Mouse (Mus musculus) intestine, embryonic 16.5 days (tissue): ENCODE results near the gene Hic1. TPM values are rescaled to one million over a fixed set of nuclear protein-coding genes. Genes with fewer than 3 reads are reported as not detected.

Experiments used
- ATAC-seq: fragments of 200-750 bp; cut with Nextera tagmentation; 2 replicates; pipeline ENCODE4 v1.8.0; 2017; ENCODE audit warnings: moderate TSS enrichment, moderate library complexity
- H3K27ac ChIP-seq: fragments of 300-500 bp; sonication (generic); 2 replicates; pipeline ENCODE4 v1.5.1; 2014; ENCODE audit warnings: mild to moderate bottlenecking, low read length
- H3K27me3 ChIP-seq: fragments of 300-500 bp; sonication (generic); replicated peaks from 2 replicates; pipeline ENCODE4 v1.6.1; 2014; ENCODE audit warnings: low read length, control low read depth, mixed read lengths; ENCODE audit not compliant: control insufficient read depth, insufficient read depth
- H3K36me3 ChIP-seq: fragments of 300-500 bp; sonication (generic); 2 replicates; pipeline ENCODE4 v1.6.1; 2014; ENCODE audit warnings: low read length, control low read depth; ENCODE audit not compliant: control insufficient read depth, insufficient read depth
- H3K4me1 ChIP-seq: fragments of 300-500 bp; sonication (generic); 2 replicates; pipeline ENCODE4 v1.6.1; 2014; ENCODE audit warnings: low read length, control low read depth, mixed read lengths; ENCODE audit not compliant: control insufficient read depth, insufficient read depth
- H3K4me2 ChIP-seq: fragments of 300-500 bp; sonication (generic); 2 replicates; pipeline ENCODE4 v1.6.1; 2014; ENCODE audit warnings: low read depth, low read length, control low read depth
- H3K4me3 ChIP-seq: fragments of 300-500 bp; sonication (generic); 2 replicates; pipeline ENCODE4 v1.5.1; 2014; ENCODE audit warnings: mild to moderate bottlenecking, low read length
- H3K9ac ChIP-seq: fragments of 300-500 bp; sonication (generic); 2 replicates; pipeline ENCODE4 v1.6.1; 2014; ENCODE audit warnings: low read depth, low read length
- H3K9me3 ChIP-seq: fragments of 300-500 bp; sonication (generic); 2 replicates; pipeline ENCODE4 v1.6.1; 2016; ENCODE audit warnings: low read length, control low read depth; ENCODE audit not compliant: control insufficient read depth
- WGBS: fragments of 180-500 bp; shearing (Covaris S2); extraction: QIAGEN DNeasy Blood & Tissue Kit; methylation state at CpG from one replicate; pipeline ENCODE4 v1.1.7; 2014; 5-methylcytosine and 5-hydroxymethylcytosine counted together
- polyA plus RNA-seq: library from polyadenylated mRNA; unstranded; fragments of >200 nt; fragmentation: Nextera tagmentation; extraction: Ambion mirVana; gene quantifications from 2 replicates; pipeline ENCODE4 v1.2.1, GENCODE M21; 2015

Hic1 gene
- polyA plus RNA-seq, 1 experiment from 2014 or later, result 7.1 TPM

GRCm38 (mm10) chr11:75134485-75135068 lies 34.7 kb downstream of the Hic1 start:
- peaks cover 30% of the 10 kb centered on the region for H3K4me1 ChIP-seq
- no peaks in the 10 kb centered on the region for H3K36me3 ChIP-seq
- no peaks in the 10 kb centered on the region for H3K9me3 ChIP-seq
- ATAC-seq, result no peak
- WGBS, result 65% methylated on average over 5 of the region's 5 CpGs
- H3K4me2 ChIP-seq, result no peak overlapping the region
- H3K27ac ChIP-seq, result peak overlapping the region; percentile 67; the same call in 1 of the 2 replicates
- no peak overlapping the region for H3K4me3 ChIP-seq
- H3K27me3 ChIP-seq, result no peaks in the 10 kb centered on the region
- no peak overlapping the region for H3K9ac ChIP-seq

- ATAC-seq, result peak; percentile 70
- peaks cover 24% of the 10 kb centered on the region for H3K4me1 ChIP-seq
- no peaks in the 10 kb centered on the region for H3K27me3 ChIP-seq
- no peak overlapping the region for H3K9ac ChIP-seq
- H3K4me3 ChIP-seq, result no peak overlapping the region
- 11% methylated on average over 2 of the region's 2 CpGs for WGBS
- H3K4me2 ChIP-seq, result no peak overlapping the region
- no peaks in the 10 kb centered on the region for H3K36me3 ChIP-seq
- no peaks in the 10 kb centered on the region for H3K9me3 ChIP-seq
- peak overlapping the region; percentile 67 for H3K27ac ChIP-seq
These were observed 35.4 kb downstream of the Hic1 start for GRCm38 (mm10) chr11:75133951-75134350.

GRCm38 (mm10) chr11:75133391-75133790 lies 35.9 kb downstream of the Hic1 start:
- no peaks in the 10 kb centered on the region for H3K9me3 ChIP-seq
- whole genome bisulfite sequencing, result 84% methylated on average over 5 of the region's 5 CpGs
- no peak overlapping the region for H3K9ac ChIP-seq
- H3K27ac ChIP-seq, result peak overlapping the region; percentile 67
- no peak for ATAC-seq
- no peak overlapping the region for H3K4me2 ChIP-seq
- 0 out of 2 replicates have a peak, but pooled peaks cover 2% of the 10 kb centered on the region for H3K36me3 ChIP-seq
- H3K27me3 ChIP-seq, result no peaks in the 10 kb centered on the region
- no peak overlapping the region for H3K4me3 ChIP-seq
- peaks cover 19% of the 10 kb centered on the region for H3K4me1 ChIP-seq

GRCm38 (mm10) chr11:75132278-75132677 lies 37.0 kb downstream of the Hic1 start:
- ATAC-seq, result no peak
- Histone ChIP-seq H3K27ac (no peak overlapping the region), H3K9me3 (no peaks in the 10 kb centered on the region), H3K36me3 (0 out of 2 replicates have a peak, but pooled peaks cover 2% of the 10 kb centered on the region), H3K27me3 (no peaks in the 10 kb centered on the region), H3K4me1 (peaks cover 18% of the 10 kb centered on the region), H3K9ac (no peak overlapping the region), H3K4me3 (no peak overlapping the region), H3K4me2 (no peak overlapping the region)
- 77% methylated on average over 5 of the region's 5 CpGs for WGBS

- Histone ChIP-seq H3K4me2 (no peak overlapping the region), H3K27me3 (no peaks in the 10 kb centered on the region), H3K4me1 (peaks cover 13% of the 10 kb centered on the region), H3K9me3 (no peaks in the 10 kb centered on the region), H3K4me3 (no peak overlapping the region), H3K27ac (no peak overlapping the region), H3K9ac (no peak overlapping the region), H3K36me3 (0 out of 2 replicates have a peak, but pooled peaks cover 2% of the 10 kb centered on the region)
- no peak for ATAC-seq
- WGBS, result 83% methylated on average over 4 of the region's 4 CpGs
These were observed 38.0 kb downstream of the Hic1 start for GRCm38 (mm10) chr11:75131300-75131699.

GRCm38 (mm10) chr11:75129481-75129880 lies 39.8 kb downstream of the Hic1 start:
- H3K9ac ChIP-seq, result no peak overlapping the region
- 0 out of 2 replicates have a peak, but pooled peaks cover 2% of the 10 kb centered on the region for H3K36me3 ChIP-seq
- 93% methylated on average over 6 of the region's 6 CpGs for WGBS
- no peak overlapping the region for H3K4me3 ChIP-seq
- H3K4me2 ChIP-seq, result no peak overlapping the region
- no peaks in the 10 kb centered on the region for H3K9me3 ChIP-seq
- no peak for ATAC-seq
- H3K4me1 ChIP-seq, result peaks cover 8% of the 10 kb centered on the region
- H3K27ac ChIP-seq, result no peak overlapping the region
- H3K27me3 ChIP-seq, result no peaks in the 10 kb centered on the region

- H3K27ac ChIP-seq, result no peak overlapping the region
- WGBS, result 93% methylated on average over 3 of the region's 3 CpGs
- no peaks in the 10 kb centered on the region for H3K9me3 ChIP-seq
- no peak overlapping the region for H3K4me2 ChIP-seq
- no peak for ATAC-seq
- no peak overlapping the region for H3K9ac ChIP-seq
- 0 out of 2 replicates have a peak, but pooled peaks cover 2% of the 10 kb centered on the region for H3K36me3 ChIP-seq
- H3K4me1 ChIP-seq, result no peaks in the 10 kb centered on the region
- no peaks in the 10 kb centered on the region for H3K27me3 ChIP-seq
- no peak overlapping the region for H3K4me3 ChIP-seq
These were observed 42.9 kb downstream of the Hic1 start for GRCm38 (mm10) chr11:75126384-75126783.

- ATAC-seq, result peak; percentile 53; the same call in 1 of the 2 replicates
- Histone ChIP-seq H3K9ac (no peak overlapping the region), H3K27me3 (no peaks in the 10 kb centered on the region), H3K4me3 (no peak overlapping the region), H3K36me3 (0 out of 2 replicates have a peak, but pooled peaks cover 2% of the 10 kb centered on the region), H3K4me2 (no peak overlapping the region), H3K27ac (no peak overlapping the region), H3K9me3 (no peaks in the 10 kb centered on the region), H3K4me1 (no peaks in the 10 kb centered on the region)
- 86% methylated on average over 2 of the region's 2 CpGs for WGBS
These were observed 44.9 kb downstream of the Hic1 start for GRCm38 (mm10) chr11:75124406-75124805.

GRCm38 (mm10) chr11:75121348-75121747 lies 48.0 kb downstream of the Hic1 start:
- Histone ChIP-seq H3K27ac (no peak overlapping the region), H3K9me3 (no peaks in the 10 kb centered on the region), H3K4me1 (no peaks in the 10 kb centered on the region), H3K4me3 (no peak overlapping the region), H3K4me2 (no peak overlapping the region), H3K27me3 (no peaks in the 10 kb centered on the region), H3K36me3 (no peaks in the 10 kb centered on the region), H3K9ac (no peak overlapping the region)
- 48% methylated on average over 1 of the region's 1 CpGs for WGBS
- no peak for ATAC-seq

- Histone ChIP-seq H3K9me3 (no peaks in the 10 kb centered on the region), H3K27ac (no peak overlapping the region), H3K4me3 (no peak overlapping the region), H3K36me3 (no peaks in the 10 kb centered on the region), H3K4me2 (no peak overlapping the region), H3K9ac (no peak overlapping the region), H3K27me3 (no peaks in the 10 kb centered on the region), H3K4me1 (no peaks in the 10 kb centered on the region)
- ATAC-seq, result no peak
- WGBS, result 79% methylated on average over 3 of the region's 3 CpGs
These were observed 49.5 kb downstream of the Hic1 start for GRCm38 (mm10) chr11:75119841-75120240.
